Mouse (Mus musculus) embryonic fibroblast, embryonic 13.5 days (primary cell): ENCODE measurements around the gene Mlx.

ENCODE experiments used
- CTCF ChIP-seq: IDR thresholded peaks from 2 replicates; pipeline ENCODE4 v1.5.1; 2011; ENCODE audit warnings: mild to moderate bottlenecking, control low read depth, low read length, moderate library complexity, borderline replicate concordance; ENCODE audit not compliant: insufficient read depth
- POLR2A ChIP-seq: IDR thresholded peaks from 2 replicates; pipeline ENCODE4 v1.6.1; 2011; ENCODE audit warnings: low read depth, mild to moderate bottlenecking, control low read depth, low read length, moderate library complexity

GRCm38 (mm10) chr11:101141088-101141487, 54.0 kb downstream of the Mlx start:
- TF ChIP-seq POLR2A (no peak), CTCF (no peak)
